ENCODE assay signal across 25 mouse cellular contexts in the genomic region with DNA sequence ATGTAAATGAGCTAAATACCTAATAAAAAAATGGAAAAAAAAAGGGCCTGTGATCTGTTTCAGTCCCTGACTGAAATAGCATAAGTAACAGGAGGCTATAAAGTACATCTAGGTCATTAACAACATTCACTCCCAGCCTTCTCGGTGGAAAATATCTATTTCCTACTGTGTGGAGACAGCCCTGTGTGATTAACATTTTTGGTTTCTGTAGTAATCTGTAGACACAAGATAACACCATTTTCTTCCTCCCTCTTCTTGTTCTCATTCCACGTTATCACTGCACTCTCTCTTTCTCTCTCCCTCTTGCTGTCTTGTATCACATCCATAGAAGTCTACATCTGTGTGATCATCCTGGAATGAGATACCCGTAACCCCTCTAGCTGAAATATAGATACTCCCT.
"Had no signal": no experiment of that assay in that cellular context is flagged by ENCODE, and none has a peak within 500 bp of the region (broad histone marks: within the 10 kb centered on the region; RNA-seq: fewer than 3 reads in every experiment).

No protein-coding gene starts in this region.

- H3K27ac ChIP-seq: embryonic facial prominence, embryonic 10.5 days; embryonic facial prominence, embryonic 12.5 days; embryonic facial prominence, embryonic 13.5 days; embryonic facial prominence, embryonic 15.5 days; forebrain, embryonic 10.5 days; forebrain, embryonic 12.5 days; forebrain, embryonic 13.5 days; forebrain, embryonic 15.5 days; gastrocnemius, adult 2 months; heart, adult 2 months had no signal

- DNase-seq: cerebellum, adult 9-10 months; cerebellum, adult 9-11 months; cerebellum, postnatal 10 days; cerebellum, postnatal 14 days; cerebellum, postnatal 25 days; cerebellum, postnatal 36 days; embryo, embryonic 11 days; forebrain, postnatal 0 days; gastrocnemius, adult 2 months; gastrocnemius, postnatal 10 days; gastrocnemius, postnatal 14 days; gastrocnemius, postnatal 25 days; gastrocnemius, postnatal 36 days; heart, adult 11 months; heart, adult 18-20 months; heart, adult 2 months had no signal

- H3K4me3 ChIP-seq: embryonic facial prominence, embryonic 10.5 days; embryonic facial prominence, embryonic 12.5 days; embryonic facial prominence, embryonic 13.5 days; embryonic facial prominence, embryonic 15.5 days; erythroblast, embryonic 14.5 days; forebrain, embryonic 10.5 days; forebrain, embryonic 12.5 days; forebrain, embryonic 13.5 days; forebrain, embryonic 15.5 days; gastrocnemius, adult 2 months; heart, adult 2 months had no signal

- H3K9ac ChIP-seq: embryonic facial prominence, embryonic 12.5 days; embryonic facial prominence, embryonic 13.5 days; embryonic facial prominence, embryonic 15.5 days; forebrain, embryonic 12.5 days; forebrain, embryonic 13.5 days; forebrain, embryonic 15.5 days; forebrain, postnatal 0 days had no signal

- H3K36me3 ChIP-seq: embryonic facial prominence, embryonic 10.5 days; embryonic facial prominence, embryonic 12.5 days; embryonic facial prominence, embryonic 13.5 days; embryonic facial prominence, embryonic 15.5 days; forebrain, embryonic 10.5 days; forebrain, embryonic 12.5 days; forebrain, embryonic 15.5 days had no signal

- H3K27me3 ChIP-seq: embryonic facial prominence, embryonic 12.5 days; embryonic facial prominence, embryonic 13.5 days; embryonic facial prominence, embryonic 15.5 days; forebrain, embryonic 12.5 days; forebrain, embryonic 13.5 days; forebrain, embryonic 15.5 days had no signal

- H3K4me1 ChIP-seq: embryonic facial prominence, embryonic 10.5 days; embryonic facial prominence, embryonic 12.5 days; embryonic facial prominence, embryonic 13.5 days; embryonic facial prominence, embryonic 15.5 days; forebrain, embryonic 10.5 days; forebrain, embryonic 12.5 days; forebrain, embryonic 13.5 days; forebrain, embryonic 15.5 days had no signal

- H3K9me3 ChIP-seq: embryonic facial prominence, embryonic 10.5 days; embryonic facial prominence, embryonic 12.5 days; embryonic facial prominence, embryonic 13.5 days; embryonic facial prominence, embryonic 15.5 days; forebrain, embryonic 10.5 days; forebrain, embryonic 12.5 days; forebrain, embryonic 13.5 days; forebrain, embryonic 15.5 days had no signal
